Mouse (Mus musculus) C2C12 (cell line): ENCODE measurements around the gene Pla2g3.

Source experiments
- CEBPB ChIP-seq: IDR thresholded peaks from one replicate; pipeline ENCODE4 v1.6.1; 2011; ENCODE audit warnings: low read depth, mild to moderate bottlenecking, control low read depth, moderate library complexity
- CTCF ChIP-seq: IDR thresholded peaks from one replicate; pipeline ENCODE4 v1.5.1; 2011; ENCODE audit not compliant: control insufficient read depth, insufficient read depth, insufficient read length
- MAX ChIP-seq: IDR thresholded peaks from one replicate; pipeline ENCODE4 v1.6.1; 2011; ENCODE audit warnings: mild to moderate bottlenecking, control low read depth
- MYOD1 ChIP-seq: IDR thresholded peaks from one replicate; pipeline ENCODE4 v1.6.1; 2011; ENCODE audit warnings: low read depth; ENCODE audit not compliant: control insufficient read depth, insufficient read length
- USF1 ChIP-seq: IDR thresholded peaks from one replicate; pipeline ENCODE4 v1.6.1; 2011; ENCODE audit warnings: low read depth, mild to moderate bottlenecking, control low read depth, moderate library complexity

DNA sequence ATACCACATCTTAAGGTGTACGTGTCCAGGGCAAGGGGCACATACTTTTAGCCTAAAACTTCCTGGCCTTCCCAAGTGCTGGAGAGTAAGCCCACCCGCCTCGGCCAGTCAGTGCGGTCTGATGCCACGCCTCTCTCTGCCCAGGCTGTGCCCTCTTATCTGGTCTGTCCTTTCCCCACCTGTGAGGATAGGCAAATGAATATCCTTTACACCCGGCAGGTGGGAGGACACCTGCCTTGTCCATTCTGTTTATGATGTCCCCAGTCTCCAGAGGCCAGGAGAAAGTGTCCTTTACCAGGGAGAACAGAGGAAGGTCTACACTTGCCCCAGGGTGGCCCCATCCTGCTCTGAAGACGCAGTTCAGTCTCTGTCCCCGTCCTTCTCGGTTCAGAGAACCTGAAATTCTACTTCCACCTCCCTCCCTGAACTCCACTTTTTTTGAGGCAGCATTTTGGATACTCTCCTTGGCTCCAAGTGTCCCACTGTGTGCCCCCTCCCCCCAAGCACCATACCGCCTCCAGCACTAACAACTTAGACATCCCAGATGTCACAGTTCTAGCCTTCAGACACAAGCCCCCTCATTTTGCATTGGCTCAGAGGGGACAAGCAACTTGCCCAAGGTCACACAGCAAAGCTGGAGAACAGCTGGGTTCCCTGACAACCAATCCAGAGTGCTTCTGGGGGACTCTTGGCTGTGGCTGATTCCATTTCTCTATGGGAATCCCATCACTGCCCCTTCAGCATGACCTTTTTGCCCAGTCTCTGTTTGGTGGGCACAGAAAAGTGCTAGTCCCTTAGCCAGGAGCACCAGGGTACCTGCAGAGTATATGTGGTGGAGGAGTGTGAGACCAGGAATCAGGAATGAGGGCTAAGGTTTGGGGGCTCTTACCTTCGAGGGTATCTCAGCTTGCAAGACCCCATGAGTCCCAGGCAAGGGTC, 15.9 kb downstream of the Pla2g3 start:
- TF ChIP-seq MAX (no peak), CTCF (no peak), USF1 (no peak), CEBPB (no peak), MYOD1 (no peak)
